Mouse (Mus musculus) layer of hippocampus, postnatal 10 days (tissue): Measurements from ENCODE around the gene Rplp0. TPM values are rescaled to one million over a fixed set of nuclear protein-coding genes. Genes with fewer than 3 reads are reported as not detected.
"Not testable (repeated sequence)": the region's sequence is repeated elsewhere in the genome, so short reads cannot be mapped to it uniquely, and the experiment has no call there.

Experiments
- DNase-seq, 2 experiments: peaks; one replicate each; pipeline ENCODE4 v3.0.0; 2021; ENCODE audit warnings: low spot score in 2 of 2
- total RNA-seq, 2 experiments: library from RNA; stranded (reverse); gene quantifications; 2 replicates each; pipeline ENCODE4 v1.2.3; 2021

Gene Rplp0
- total RNA-seq, 2 experiments from 2014 or later = 458 to 467 TPM

- no peak for DNase-seq
Observed at GRCm38 (mm10) chr5:115550482-115551005, 8.7 kb upstream of the Rplp0 start.

- DNase-seq = no peak
Observed at GRCm38 (mm10) chr5:115551386-115551785, 7.9 kb upstream of the Rplp0 start.

- no peak for DNase-seq
Observed at GRCm38 (mm10) chr5:115551799-115552198, 7.5 kb upstream of the Rplp0 start.

- DNase-seq = no peak
Observed at GRCm38 (mm10) chr5:115553801-115554420, 5.4 kb upstream of the Rplp0 start.

GRCm38 (mm10) chr5:115554536-115555291 is 4.6 kb upstream of the Rplp0 start:
- no peak for DNase-seq

GRCm38 (mm10) chr5:115556217-115556616 is 3.0 kb upstream of the Rplp0 start:
- DNase-seq = peak; percentile 82 to 84

- no peak for DNase-seq
Observed at GRCm38 (mm10) chr5:115558182-115558794, 979 bp upstream of the Rplp0 start.

GRCm38 (mm10) chr5:115560336-115560905 is 1.2 kb downstream of the Rplp0 start:
- DNase-seq = no peak

GRCm38 (mm10) chr5:115563771-115564585 is 4.7 kb downstream of the Rplp0 start:
- DNase-seq = no peak

GRCm38 (mm10) chr5:115564737-115565393 is 5.6 kb downstream of the Rplp0 start, which contains the start of gene Gcn1l1:
TSS of gene Gcn1l1 (plus strand) at chr5:115565254.
- DNase-seq = peak; percentile 71 to 80

GRCm38 (mm10) chr5:115565403-115565802 is 6.1 kb downstream of the Rplp0 start:
- DNase-seq = peak in 1 of 2 experiments; percentile 49

- no peak for DNase-seq
Observed at GRCm38 (mm10) chr5:115568681-115569080, 9.4 kb downstream of the Rplp0 start.

GRCm38 (mm10) chr5:115569308-115569707 is 10.0 kb downstream of the Rplp0 start:
- no peak for DNase-seq

GRCm38 (mm10) chr5:115569721-115570120 is 10.5 kb downstream of the Rplp0 start:
- no peak for DNase-seq

- peak in 1 of 2 experiments; percentile 30 for DNase-seq
Observed at GRCm38 (mm10) chr5:115571086-115571485, 11.8 kb downstream of the Rplp0 start.

- no peak for DNase-seq
Observed at GRCm38 (mm10) chr5:115572679-115573535, 13.6 kb downstream of the Rplp0 start.

- peak; percentile 41 to 62 for DNase-seq
Observed at GRCm38 (mm10) chr5:115574992-115575391, 15.7 kb downstream of the Rplp0 start.

- not testable (repeated sequence) for DNase-seq
Observed at GRCm38 (mm10) chr5:115577686-115578085, 18.4 kb downstream of the Rplp0 start.

GRCm38 (mm10) chr5:115578922-115579321 is 19.7 kb downstream of the Rplp0 start:
- DNase-seq = no peak
